Mouse (Mus musculus) bone marrow macrophage, adult 2 months (primary cell): ENCODE results near the gene Hist1h3g.

Source experiments
- CTCF ChIP-seq: IDR thresholded peaks from 2 replicates; pipeline ENCODE4 v1.5.1; 2012; ENCODE audit warnings: low read depth, mild to moderate bottlenecking, low read length, moderate library complexity
- POLR2A ChIP-seq: IDR thresholded peaks from 2 replicates; pipeline ENCODE4 v1.6.1; 2012; ENCODE audit warnings: mild to moderate bottlenecking, low read depth, low read length, borderline replicate concordance

GRCm38 (mm10) chr13:23550761-23551145 lies 15.5 kb downstream of the Hist1h3g start:
- no peak for TF ChIP-seq CTCF
- TF ChIP-seq POLR2A: no peak
